Mouse (Mus musculus) MEL (cell line): ENCODE measurements around the gene Adamtsl4. TPM values are rescaled to one million over a fixed set of nuclear protein-coding genes. Genes with fewer than 3 reads are reported as not detected.

Experiments
- DNase-seq: peaks from one replicate; pipeline ENCODE4 v3.0.0; 2011; ENCODE audit warnings: low read depth, low spot score
- H3K27ac ChIP-seq: 2 replicates; pipeline ENCODE4 v1.5.1; 2012; ENCODE audit warnings: low read depth, mild to moderate bottlenecking, control low read depth, low read length, moderate library complexity; ENCODE audit not compliant: control insufficient read depth
- H3K27me3 ChIP-seq, 2 experiments: fragments of 150-350 bp in 1 of 2; sonication (generic) in 1 of 2; 2 replicates each; pipeline ENCODE4 v1.6.1; 2012; ENCODE audit warnings: low read length in 2 of 2, mild to moderate bottlenecking in 2 of 2, improper control_type of control experiment in 1 of 2, moderate library complexity in 1 of 2; ENCODE audit not compliant: insufficient read depth in 2 of 2, control insufficient read depth in 1 of 2
- H3K36me3 ChIP-seq, 2 experiments: 2 replicates each; pipeline ENCODE4 v1.6.1; 2012 to 2014; ENCODE audit warnings: low read length in 2 of 2, improper control_type of control experiment in 1 of 2, inconsistent platforms in 1 of 2, mild to moderate bottlenecking in 1 of 2; ENCODE audit not compliant: insufficient read depth in 2 of 2, control insufficient read depth in 1 of 2
- H3K4me1 ChIP-seq, 2 experiments: fragments of 150-350 bp in 1 of 2; sonication (generic) in 1 of 2; 2 replicates each; pipeline ENCODE4 v1.6.1; 2012; ENCODE audit warnings: low read length in 2 of 2, improper control_type of control experiment in 1 of 2, mild to moderate bottlenecking in 1 of 2; ENCODE audit not compliant: insufficient read depth in 2 of 2, control insufficient read depth in 1 of 2
- H3K4me3 ChIP-seq, 2 experiments: fragments of 150-350 bp in 1 of 2; sonication (generic) in 1 of 2; 2 replicates each; pipeline ENCODE4 v1.5.1; 2012; ENCODE audit warnings: low read depth in 2 of 2, low read length in 2 of 2, mild to moderate bottlenecking in 2 of 2, moderate library complexity in 2 of 2, control low read depth in 1 of 2, improper control_type of control experiment in 1 of 2; ENCODE audit not compliant: control insufficient read depth in 1 of 2, insufficient read depth in 1 of 2
- H3K79me2 ChIP-seq: 2 replicates; pipeline ENCODE4 v1.6.1; 2012; ENCODE audit warnings: mild to moderate bottlenecking, low read length, moderate library complexity; ENCODE audit not compliant: control insufficient read depth, poor library complexity, insufficient read depth
- H3K9ac ChIP-seq: 2 replicates; pipeline ENCODE4 v1.6.1; 2012; ENCODE audit warnings: low read depth, mild to moderate bottlenecking, control low read depth, low read length, moderate library complexity; ENCODE audit not compliant: control insufficient read depth, poor library complexity, severe bottlenecking
- H3K9me3 ChIP-seq: fragments of 150-350 bp; sonication (generic); replicated peaks from 2 replicates; pipeline ENCODE4 v1.6.1; 2012; ENCODE audit warnings: mild to moderate bottlenecking, low read length, improper control_type of control experiment, moderate library complexity; ENCODE audit not compliant: insufficient read depth
- BHLHE40 ChIP-seq: IDR thresholded peaks from 2 replicates; pipeline ENCODE4 v1.6.1; 2012; ENCODE audit warnings: low read depth, mild to moderate bottlenecking, inconsistent platforms, low read length, improper control_type of control experiment, borderline replicate concordance
- CHD1 ChIP-seq: IDR thresholded peaks from 2 replicates; pipeline ENCODE4 v1.6.1; 2012; ENCODE audit warnings: low read depth, mild to moderate bottlenecking, inconsistent platforms, low read length, improper control_type of control experiment
- CHD2 ChIP-seq: IDR thresholded peaks from 2 replicates; pipeline ENCODE4 v1.6.1; 2011; ENCODE audit warnings: low read length, improper control_type of control experiment
- ELF1 ChIP-seq: IDR thresholded peaks from 2 replicates; pipeline ENCODE4 v1.6.1; 2014; ENCODE audit warnings: low read depth, mild to moderate bottlenecking, inconsistent platforms, low read length, improper control_type of control experiment, moderate library complexity
- EP300 ChIP-seq, 2 experiments: IDR thresholded peaks; 2 replicates each; pipeline ENCODE4 v1.6.1; 2011; ENCODE audit warnings: improper control_type of control experiment in 2 of 2, low read length in 2 of 2, low read depth in 1 of 2, mild to moderate bottlenecking in 1 of 2
- GABPA ChIP-seq: IDR thresholded peaks from 2 replicates; pipeline ENCODE4 v1.6.1; 2012; ENCODE audit warnings: low read depth, mild to moderate bottlenecking, inconsistent platforms, low read length, improper control_type of control experiment, moderate library complexity
- GATA1 ChIP-seq: IDR thresholded peaks from 2 replicates; pipeline ENCODE4 v1.6.1; 2011; ENCODE audit warnings: low read depth, low read length, improper control_type of control experiment
- KAT2A ChIP-seq: conservative IDR thresholded peaks from 2 replicates; pipeline ENCODE4 v1.6.1; 2012; ENCODE audit warnings: low read depth, low read length, improper control_type of control experiment, inconsistent platforms
- MAX ChIP-seq: IDR thresholded peaks from 2 replicates; pipeline ENCODE4 v1.6.1; 2011; ENCODE audit warnings: low read length, improper control_type of control experiment
- MAZ ChIP-seq: IDR thresholded peaks from 2 replicates; pipeline ENCODE4 v1.6.1; 2012; ENCODE audit warnings: low read depth, mild to moderate bottlenecking, inconsistent platforms, low read length, improper control_type of control experiment
- MEF2A ChIP-seq: IDR thresholded peaks from 2 replicates; pipeline ENCODE4 v1.6.1; 2014; ENCODE audit warnings: low read depth, mild to moderate bottlenecking, inconsistent platforms, low read length, improper control_type of control experiment; ENCODE audit not compliant: poor library complexity, insufficient replicate concordance, severe bottlenecking; ENCODE audit errors: extremely low read depth
- MXI1 ChIP-seq: IDR thresholded peaks from 2 replicates; pipeline ENCODE4 v1.6.1; 2011; ENCODE audit warnings: mild to moderate bottlenecking, low read depth, low read length, improper control_type of control experiment
- MYC ChIP-seq: IDR thresholded peaks from 2 replicates; pipeline ENCODE4 v1.6.1; 2011; ENCODE audit warnings: low read depth, mild to moderate bottlenecking, low read length, improper control_type of control experiment, moderate library complexity
- NELFE ChIP-seq: IDR thresholded peaks from 2 replicates; pipeline ENCODE4 v1.6.1; 2011; ENCODE audit warnings: low read depth, low read length, improper control_type of control experiment
- NRF1 ChIP-seq: IDR thresholded peaks from 2 replicates; pipeline ENCODE4 v1.6.1; 2014; ENCODE audit warnings: low read depth, mild to moderate bottlenecking, inconsistent platforms, low read length, improper control_type of control experiment, moderate library complexity; ENCODE audit not compliant: poor library complexity, insufficient read depth, severe bottlenecking
- POLR2A ChIP-seq, 2 experiments: IDR thresholded peaks; 2 replicates each; pipeline ENCODE4 v1.6.1; 2011 to 2012; ENCODE audit warnings: low read length in 2 of 2, mild to moderate bottlenecking in 2 of 2, control low read depth in 1 of 2, improper control_type of control experiment in 1 of 2, low read depth in 1 of 2, moderate library complexity in 1 of 2; ENCODE audit not compliant: control insufficient read depth in 1 of 2, insufficient read depth in 1 of 2, poor library complexity in 1 of 2
- POLR2AphosphoS2 ChIP-seq: IDR thresholded peaks from 2 replicates; pipeline ENCODE4 v1.6.1; 2011; ENCODE audit warnings: low read length, improper control_type of control experiment
- RAD21 ChIP-seq: IDR thresholded peaks from 2 replicates; pipeline ENCODE4 v1.6.1; 2011; ENCODE audit warnings: mild to moderate bottlenecking, low read depth, low read length, improper control_type of control experiment
- RCOR1 ChIP-seq: IDR thresholded peaks from 2 replicates; pipeline ENCODE4 v1.6.1; 2012; ENCODE audit warnings: low read depth, mild to moderate bottlenecking, inconsistent platforms, low read length, improper control_type of control experiment
- SIN3A ChIP-seq: IDR thresholded peaks from 2 replicates; pipeline ENCODE4 v1.6.1; 2012; ENCODE audit warnings: low read length, improper control_type of control experiment, inconsistent platforms
- SMC3 ChIP-seq: IDR thresholded peaks from 2 replicates; pipeline ENCODE4 v1.6.1; 2011; ENCODE audit warnings: low read depth, low read length, improper control_type of control experiment
- TAL1 ChIP-seq: IDR thresholded peaks from 2 replicates; pipeline ENCODE4 v1.6.1; 2012; ENCODE audit warnings: mild to moderate bottlenecking, inconsistent platforms, low read length, moderate library complexity, mixed read lengths
- TBP ChIP-seq: IDR thresholded peaks from 2 replicates; pipeline ENCODE4 v1.8.0; 2011; ENCODE audit warnings: low read depth, low read length, improper control_type of control experiment
- TCF12 ChIP-seq: IDR thresholded peaks from 2 replicates; pipeline ENCODE4 v1.6.1; 2014; ENCODE audit warnings: low read depth, mild to moderate bottlenecking, inconsistent platforms, low read length, improper control_type of control experiment, moderate library complexity
- UBTF ChIP-seq: IDR thresholded peaks from 2 replicates; pipeline ENCODE4 v1.6.1; 2012; ENCODE audit warnings: low read depth, mild to moderate bottlenecking, inconsistent platforms, low read length, improper control_type of control experiment, moderate library complexity, borderline replicate concordance; ENCODE audit not compliant: insufficient read depth
- USF1 ChIP-seq: IDR thresholded peaks from 2 replicates; pipeline ENCODE4 v1.6.1; 2014; ENCODE audit warnings: low read depth, mild to moderate bottlenecking, inconsistent platforms, low read length, improper control_type of control experiment, moderate library complexity
- USF2 ChIP-seq, 2 experiments: IDR thresholded peaks; 2 replicates each; pipeline ENCODE4 v1.6.1; 2011 to 2012; ENCODE audit warnings: improper control_type of control experiment in 2 of 2, low read length in 2 of 2, borderline replicate concordance in 1 of 2, inconsistent platforms in 1 of 2, low read depth in 1 of 2, mild to moderate bottlenecking in 1 of 2; ENCODE audit not compliant: insufficient read depth in 1 of 2
- ZC3H11A ChIP-seq: IDR thresholded peaks from 2 replicates; pipeline ENCODE4 v1.6.1; 2012; ENCODE audit warnings: low read depth, mild to moderate bottlenecking, inconsistent platforms, low read length, improper control_type of control experiment
- ZKSCAN1 ChIP-seq: IDR thresholded peaks from 2 replicates; pipeline ENCODE4 v1.6.1; 2012; ENCODE audit warnings: low read depth, mild to moderate bottlenecking, inconsistent platforms, low read length, improper control_type of control experiment, moderate library complexity
- ZMIZ1 ChIP-seq: IDR thresholded peaks from 2 replicates; pipeline ENCODE4 v1.6.1; 2012; ENCODE audit warnings: low read depth, mild to moderate bottlenecking, inconsistent platforms, low read length, improper control_type of control experiment, moderate library complexity
- ZNF384 ChIP-seq: IDR thresholded peaks from 2 replicates; pipeline ENCODE4 v1.6.1; 2012; ENCODE audit warnings: low read depth, mild to moderate bottlenecking, inconsistent platforms, low read length, improper control_type of control experiment
- polyA plus RNA-seq, 2 experiments: library from polyadenylated mRNA; stranded (reverse) in 1 of 2; unstranded in 1 of 2; fragments of >175 nt in 1 of 2; fragments of >200 nt in 1 of 2; gene quantifications; 2 replicates each; pipeline versions ENCODE4 v1.2.1 to v1.2.4; 2012; ENCODE audit warnings: low replicate concordance in 2 of 2, low read depth in 1 of 2; ENCODE audit not compliant: insufficient read length in 2 of 2, insufficient read depth in 1 of 2, missing spikeins in 1 of 2
- total RNA-seq: library from RNA; depleted of rRNA; stranded (reverse); fragments of 300-350 nt; gene quantifications from 2 replicates; pipeline ENCODE4 v1.2.3, GENCODE M21; 2012

Gene Adamtsl4
- total and polyA plus RNA-seq, 3 experiments: 0.27 to 0.88 TPM; not detected in 1

GRCm38 (mm10) chr3:95728906-95729305 is 41.2 kb upstream of the Adamtsl4 start:
- no peak overlapping the region for H3K9ac ChIP-seq
- no peaks in the 10 kb centered on the region for H3K9me3 ChIP-seq
- DNase-seq: no peak
- no peak overlapping the region for H3K4me3 ChIP-seq
- no peaks in the 10 kb centered on the region for H3K27me3 ChIP-seq
- no peak overlapping the region for H3K27ac ChIP-seq
- TF ChIP-seq MEF2A: no peak
- no peaks in the 10 kb centered on the region for H3K79me2 ChIP-seq
- H3K4me1 ChIP-seq: peaks cover 14 to 24% of the 10 kb centered on the region in 2 experiments
- H3K36me3 ChIP-seq: peaks cover 0 to 22% of the 10 kb centered on the region in 2 experiments; a peak in 2 of 4 replicates

- Histone ChIP-seq H3K4me1 (peaks cover 2 to 17% of the 10 kb centered on the region in 2 experiments; a peak in 2 of 4 replicates), H3K79me2 (no peaks in the 10 kb centered on the region), H3K27ac (no peak overlapping the region), H3K9me3 (no peaks in the 10 kb centered on the region), H3K36me3 (peaks cover 0 to 10% of the 10 kb centered on the region in 2 experiments; a peak in 2 of 4 replicates), H3K27me3 (no peaks in the 10 kb centered on the region), H3K4me3 (no peak overlapping the region), H3K9ac (no peak overlapping the region)
- DNase-seq: peak; percentile 52
- TF ChIP-seq UBTF (no peak), CHD2 (no peak), USF1 (no peak), NELFE (peak; percentile 6; the same call in 1 of the 2 replicates), CHD1 (no peak), RCOR1 (no peak), KAT2A (no peak), MAZ (no peak), POLR2A (IDR thresholded peaks at IDR 0.05; ENCODE audit: control insufficient read depth in 1 of 2, insufficient read depth in 1 of 2, low read depth in 1 of 2, low read length in 2 of 2, poor library complexity in 1 of 2) (no peak), TCF12 (no peak), ELF1 (no peak), RAD21 (no peak), POLR2AphosphoS2 (no peak), SIN3A (no peak), MAX (no peak), MXI1 (no peak), SMC3 (no peak), ZKSCAN1 (no peak), MYC (no peak), EP300 (IDR thresholded peaks at IDR 0.05; ENCODE audit: low read depth in 1 of 2, low read length in 2 of 2) (0 out of 4 replicates have a peak, but pooled peaks of 1 of the 2 experiments have one; percentile 8), BHLHE40 (no peak), TAL1 (no peak), GABPA (no peak), USF2 (IDR thresholded peaks at IDR 0.05; ENCODE audit: borderline replicate concordance in 1 of 2, insufficient read depth in 1 of 2, low read depth in 1 of 2, low read length in 2 of 2) (no peak), GATA1 (peak; percentile 68), ZC3H11A (no peak), ZNF384 (no peak), ZMIZ1 (no peak), NRF1 (no peak), TBP (no peak)
Observed at GRCm38 (mm10) chr3:95726696-95727358, 39.1 kb upstream of the Adamtsl4 start.
